Mouse (Mus musculus) Muller cell, postnatal 12 days (primary cell): ENCODE data around the gene B3gat1.

ENCODE experiments used
- DNase-seq: peaks from one replicate; pipeline ENCODE4 v3.0.0-alpha.2; 2015; ENCODE audit errors: inconsistent ontology term

Gene B3gat1

DNA sequence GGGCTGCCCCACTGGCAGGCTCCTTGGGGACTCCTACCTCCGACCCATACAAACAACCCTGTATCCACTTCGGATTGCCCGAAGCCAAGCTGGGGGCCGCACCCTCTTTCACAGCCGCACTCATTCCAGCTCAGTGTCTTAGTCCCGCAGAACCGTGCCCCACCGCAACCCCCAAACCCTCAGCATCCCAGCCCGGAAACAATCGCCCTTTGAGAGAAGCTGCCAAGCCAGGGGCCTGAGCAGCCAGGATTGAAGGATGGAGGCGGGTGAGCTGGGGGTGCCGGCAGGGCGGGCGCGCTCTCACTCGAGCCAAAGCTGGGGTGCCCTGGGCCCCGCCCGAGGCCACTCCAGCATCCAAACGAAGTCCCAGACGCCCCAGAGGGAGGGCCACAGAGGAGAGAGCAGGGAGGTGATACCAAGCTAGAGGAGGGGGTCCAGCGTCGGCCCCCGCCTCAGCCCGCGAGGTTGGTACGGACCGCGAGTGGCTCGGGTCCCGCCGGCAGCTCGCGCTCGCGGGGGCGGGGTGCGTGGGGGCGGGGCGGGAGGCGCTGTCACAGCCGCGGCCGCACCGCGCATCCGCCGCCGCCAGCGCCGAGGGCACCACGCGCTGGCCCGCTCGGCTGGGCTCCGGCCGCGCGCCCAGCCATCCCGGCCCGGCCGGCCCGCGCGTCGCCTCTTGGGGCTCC, at the start of gene B3gat1:
Gene B3gat1, plus strand, starts transcription at position 523 of the 686 bp plus-strand sequence.
- peak; percentile 48 for DNase-seq

GRCm38 (mm10) chr9:26689171-26689570, 44.4 kb upstream of the B3gat1 start:
- no peak for DNase-seq

DNA sequence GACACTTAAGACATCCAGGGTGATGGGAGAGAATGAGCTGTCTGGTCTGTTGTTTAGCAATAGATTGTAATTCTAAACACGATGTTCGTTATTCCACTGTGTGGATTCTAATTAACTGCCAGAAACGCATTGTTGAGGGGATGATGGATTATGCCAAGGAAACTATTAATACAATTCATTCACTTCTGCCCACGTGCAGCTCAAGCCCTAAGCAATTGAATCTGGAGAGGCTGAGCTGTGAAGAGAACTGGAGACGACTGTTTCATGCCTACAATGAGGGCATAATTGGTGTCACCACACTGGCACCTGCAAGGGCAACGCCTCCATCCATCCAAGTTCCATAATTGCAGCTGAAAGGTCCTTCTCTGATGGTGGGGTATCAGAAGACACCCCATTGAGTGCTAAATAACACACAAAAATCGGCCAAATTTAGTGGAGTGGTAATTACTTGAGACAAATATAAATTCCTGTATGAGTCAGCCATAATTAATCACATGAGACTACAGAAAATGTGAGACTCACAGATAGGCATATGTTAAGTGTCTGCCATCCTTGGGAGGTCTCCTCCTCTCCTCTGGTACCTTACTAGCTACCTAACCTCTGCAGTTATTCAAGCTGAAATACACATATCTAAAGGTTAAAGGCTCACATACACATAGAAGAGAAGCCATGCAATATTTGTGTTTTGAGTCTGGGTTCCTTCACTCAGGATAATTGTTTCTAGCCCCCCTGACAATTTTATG, 43.4 kb upstream of the B3gat1 start:
- peak; percentile 84 for DNase-seq

GRCm38 (mm10) chr9:26692641-26693040, 40.9 kb upstream of the B3gat1 start:
- DNase-seq = no peak

DNA sequence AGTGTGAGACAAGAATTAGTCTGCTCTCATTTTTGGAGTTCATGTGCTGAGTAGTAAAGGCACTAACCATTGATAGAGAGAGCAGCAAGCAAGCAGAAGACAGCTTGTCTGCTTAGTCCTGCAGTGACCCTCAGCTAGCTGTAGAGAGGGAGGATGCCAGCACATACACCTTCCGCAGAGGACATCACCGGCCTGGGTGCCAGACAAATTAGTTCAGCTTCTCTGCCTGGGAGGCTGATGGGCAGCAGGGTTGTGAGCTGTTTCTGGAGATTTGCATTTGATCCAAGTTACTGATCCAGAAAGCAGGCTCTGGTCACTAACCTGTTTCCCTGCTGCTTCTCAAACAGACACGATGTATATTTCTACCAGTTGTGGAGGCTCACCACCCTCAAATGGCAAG, 38.9 kb upstream of the B3gat1 start:
- no peak for DNase-seq

GRCm38 (mm10) chr9:26695178-26695577, 38.4 kb upstream of the B3gat1 start:
- no peak for DNase-seq

DNA sequence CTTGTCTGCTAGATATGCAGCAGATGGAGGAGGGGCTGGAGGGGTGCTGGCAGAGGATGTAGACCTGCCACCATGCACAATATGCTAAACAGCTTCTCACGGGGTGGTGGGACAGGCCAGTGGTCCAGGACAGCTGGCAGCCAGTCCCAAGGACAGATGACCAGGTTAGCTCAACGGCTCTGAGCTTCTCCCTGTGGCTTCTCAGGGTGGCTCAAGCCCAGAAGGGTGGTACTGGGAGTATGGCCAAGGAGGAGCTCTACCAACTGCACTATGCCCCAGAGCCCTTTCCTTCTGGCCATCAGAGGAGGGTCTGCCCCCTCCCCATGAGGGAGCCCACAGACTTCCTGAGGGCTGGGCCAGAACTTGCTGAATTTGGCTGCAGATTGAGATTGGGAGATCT, 35.2 kb upstream of the B3gat1 start:
- DNase-seq = no peak

GRCm38 (mm10) chr9:26700329-26700728, 33.2 kb upstream of the B3gat1 start:
- DNase-seq = no peak

GRCm38 (mm10) chr9:26718388-26718787, 15.1 kb upstream of the B3gat1 start:
- DNase-seq = no peak

GRCm38 (mm10) chr9:26721771-26722170, 11.8 kb upstream of the B3gat1 start:
- no peak for DNase-seq

- DNase-seq = no peak
Observed at GRCm38 (mm10) chr9:26725709-26726108, 7.8 kb upstream of the B3gat1 start.

GRCm38 (mm10) chr9:26727445-26727844, 6.1 kb upstream of the B3gat1 start:
- DNase-seq = no peak

DNA sequence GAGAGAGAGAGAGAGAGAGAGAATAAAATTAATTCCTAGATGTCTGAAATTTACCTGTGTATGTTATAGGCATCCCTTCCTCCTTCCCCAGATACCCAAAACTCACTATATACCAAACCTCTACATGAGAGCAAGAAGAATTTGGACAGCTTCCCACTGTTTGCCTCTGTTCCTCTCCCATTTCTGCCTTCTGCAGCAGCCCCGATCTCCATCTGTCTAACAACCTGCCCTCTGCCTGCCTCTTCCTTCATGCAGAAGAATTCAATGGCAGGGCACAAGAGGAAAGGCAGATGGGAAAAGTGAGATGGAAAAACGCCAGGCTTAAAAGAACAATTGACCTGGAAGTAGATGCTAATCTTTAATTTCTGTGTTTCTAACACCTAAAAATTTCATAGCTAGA, 5.0 kb upstream of the B3gat1 start:
- DNase-seq = no peak

- no peak for DNase-seq
Observed at GRCm38 (mm10) chr9:26733986-26734385, 458 bp downstream of the B3gat1 start.

DNA sequence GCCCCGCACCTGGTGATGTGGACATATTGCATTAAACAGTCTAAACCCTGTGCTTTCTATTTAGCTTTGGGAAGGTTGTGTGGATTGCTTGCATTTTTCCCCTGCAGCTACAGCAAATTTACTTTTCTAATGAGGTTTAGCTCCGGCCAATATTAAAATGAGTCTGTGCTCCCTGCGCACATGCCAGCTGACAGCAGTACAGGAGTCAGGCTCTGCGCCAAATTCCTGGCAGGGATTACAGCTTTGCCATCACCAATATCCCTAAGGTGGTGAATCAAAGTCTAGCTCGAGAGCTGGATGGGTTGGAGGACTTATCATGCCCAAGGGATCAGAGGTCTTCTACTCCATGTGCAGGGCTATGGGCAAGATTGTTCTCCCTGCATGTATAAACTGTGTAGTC, 3.6 kb downstream of the B3gat1 start:
- DNase-seq = no peak

- DNase-seq = no peak
Observed at GRCm38 (mm10) chr9:26742817-26743216, 9.3 kb downstream of the B3gat1 start.

DNA sequence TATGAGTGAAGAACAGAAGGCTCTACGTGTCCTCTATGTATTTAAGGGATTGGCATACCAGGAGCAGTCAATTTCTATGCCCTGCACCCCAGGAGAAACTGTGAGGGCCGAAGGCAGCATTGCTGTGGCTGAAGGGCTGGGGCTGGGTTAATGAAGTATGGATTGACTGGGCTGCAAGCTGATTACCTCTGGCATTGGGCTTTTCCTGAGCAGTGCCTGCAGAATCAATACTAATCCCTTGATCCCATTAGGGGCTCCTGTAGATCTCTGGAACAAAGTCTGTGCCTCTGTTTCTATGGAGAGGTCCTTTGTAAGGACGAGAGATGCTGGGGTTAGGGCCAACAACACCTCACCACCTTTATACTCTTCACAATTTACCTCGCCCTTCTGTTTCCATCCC, 13.6 kb downstream of the B3gat1 start:
- DNase-seq = no peak

- DNase-seq = peak; percentile 27
Observed at GRCm38 (mm10) chr9:26748893-26749292, 15.4 kb downstream of the B3gat1 start.

GRCm38 (mm10) chr9:26760081-26760480, 26.6 kb downstream of the B3gat1 start:
- DNase-seq = peak; percentile 25

GRCm38 (mm10) chr9:26760576-26760975, 27.0 kb downstream of the B3gat1 start:
- no peak for DNase-seq

- DNase-seq = no peak
Observed at GRCm38 (mm10) chr9:26762477-26762876, 28.9 kb downstream of the B3gat1 start.

- DNase-seq = no peak
Observed at GRCm38 (mm10) chr9:26768181-26768580, 34.7 kb downstream of the B3gat1 start.

- no peak for DNase-seq
Observed at GRCm38 (mm10) chr9:26775700-26776099, 42.2 kb downstream of the B3gat1 start.
